In genomic region chr13:31808804-31809420, GRCm38 (mm10) we compare ENCODE assay signal across 9 mouse cellular contexts. TPM values are rescaled to one million over a fixed set of nuclear protein-coding genes. Genes with fewer than 3 reads are reported as not detected.
DNase-seq lines count a peak whose midpoint lies in the region; ATAC-seq and TF ChIP-seq lines count a peak whose summit lies in the region.
"Had no signal": no experiment of that assay in that cellular context is flagged by ENCODE, and none has a peak within 500 bp of the region (broad histone marks: within the 10 kb centered on the region; RNA-seq: fewer than 3 reads in every experiment).

No protein-coding gene starts in this region.

- no peaks in the 10 kb centered on the region for H3K36me3 ChIP-seq in lung, embryonic 15.5 days
- H3K36me3 ChIP-seq in forebrain, embryonic 10.5 days (replicated peaks) = peaks cover 15% of the 10 kb centered on the region; the same call in 1 of the 2 replicates
- no peaks in the 10 kb centered on the region for H3K36me3 ChIP-seq in intestine, postnatal 0 days (ENCODE audit: control insufficient read depth, insufficient read depth)
- H3K36me3 ChIP-seq in neural tube, embryonic 15.5 days = no peaks in the 10 kb centered on the region

- 12% methylated on average over 16 of the region's 16 CpGs for WGBS in lung, embryonic 15.5 days
- WGBS in forebrain, embryonic 10.5 days = 3% methylated on average over 16 of the region's 16 CpGs
- 13% methylated on average over 16 of the region's 16 CpGs for WGBS in intestine, postnatal 0 days
- WGBS in neural tube, embryonic 15.5 days = 4% methylated on average over 16 of the region's 16 CpGs

- H3K4me1 ChIP-seq in lung, embryonic 15.5 days = peaks cover 39% of the 10 kb centered on the region
- peaks cover 63% of the 10 kb centered on the region for H3K4me1 ChIP-seq in forebrain, embryonic 10.5 days
- peaks cover 5% of the 10 kb centered on the region; the same call in 1 of the 2 replicates for H3K4me1 ChIP-seq in intestine, postnatal 0 days (replicated peaks; ENCODE audit: control insufficient read depth, insufficient read depth, low read length)
- H3K4me1 ChIP-seq in neural tube, embryonic 15.5 days = peaks cover 40% of the 10 kb centered on the region

- H3K9ac ChIP-seq in lung, embryonic 15.5 days = peak overlapping the region; percentile 51; the same call in 1 of the 2 replicates
- H3K9ac ChIP-seq in intestine, postnatal 0 days (ENCODE audit: low read depth, low read length) = no peak overlapping the region
- no peak overlapping the region for H3K9ac ChIP-seq in neural tube, embryonic 15.5 days (replicated peaks)

- ATAC-seq in lung, embryonic 15.5 days (ENCODE audit: borderline replicate concordance, extremely low read depth, low FRiP score, low TSS enrichment) = no peak
- no peak for ATAC-seq in intestine, postnatal 0 days
- ATAC-seq in neural tube, embryonic 15.5 days (ENCODE audit: low FRiP score) = no peak

- H3K4me2 ChIP-seq in lung, embryonic 15.5 days = peak overlapping the region; percentile 100
- peak overlapping the region; percentile 98 for H3K4me2 ChIP-seq in intestine, postnatal 0 days (replicated peaks; ENCODE audit: low read depth)
- peak overlapping the region; percentile 74; the same call in 1 of the 2 replicates for H3K4me2 ChIP-seq in neural tube, embryonic 15.5 days

- H3K27ac ChIP-seq in lung, embryonic 15.5 days = no peak overlapping the region
- peak overlapping the region; percentile 88 for H3K27ac ChIP-seq in forebrain, embryonic 10.5 days
- no peak overlapping the region for H3K27ac ChIP-seq in intestine, postnatal 0 days (ENCODE audit: low read depth, low read length)
- peak overlapping the region; percentile 71 for H3K27ac ChIP-seq in neural tube, embryonic 15.5 days (replicated peaks)

- DNase-seq in lung, postnatal 14 days = no peak
- no peak for DNase-seq in forebrain, embryonic 10.5 days (ENCODE audit: extremely low spot score, low spot score)
- no peak for DNase-seq in gastrocnemius, adult 18-20 months (ENCODE audit: low spot score)
- DNase-seq in B cell, adult 2 months = no peak
- no peak for DNase-seq in left cerebral cortex, postnatal 25 days (ENCODE audit: low spot score in 2 of 2)
- DNase-seq: lung, adult 18-20 months had no signal

- H3K9me3 ChIP-seq in lung, embryonic 15.5 days = no peaks in the 10 kb centered on the region
- no peaks in the 10 kb centered on the region for H3K9me3 ChIP-seq in forebrain, embryonic 10.5 days
- no peaks in the 10 kb centered on the region for H3K9me3 ChIP-seq in intestine, postnatal 0 days (ENCODE audit: control insufficient read depth)
- H3K9me3 ChIP-seq in neural tube, embryonic 15.5 days (replicated peaks) = no peaks in the 10 kb centered on the region

- no peak for TF ChIP-seq CTCF in intestine, postnatal 0 days (IDR thresholded peaks at IDR 0.05; ENCODE audit: low read depth)

- intact Hi-C loops in left cerebral cortex, postnatal 25 days (cut with DNase I) = loop anchor here (5.0 kb wide), 1 partner anchor 182 kb away; the partner anchor contains the start of gene Foxf2

- H3K4me3 ChIP-seq in lung, embryonic 15.5 days = peak overlapping the region; percentile 58
- peak overlapping the region; percentile 64 for H3K4me3 ChIP-seq in forebrain, embryonic 10.5 days
- peak overlapping the region; percentile 56 for H3K4me3 ChIP-seq in intestine, postnatal 0 days (ENCODE audit: low read depth, low read length)
- peak overlapping the region; percentile 44 for H3K4me3 ChIP-seq in neural tube, embryonic 15.5 days (replicated peaks)

- peaks cover 92% of the 10 kb centered on the region for H3K27me3 ChIP-seq in lung, embryonic 15.5 days
- peaks cover 100% of the 10 kb centered on the region for H3K27me3 ChIP-seq in forebrain, embryonic 10.5 days (ENCODE audit: poor library complexity, severe bottlenecking)
- peaks cover 93% of the 10 kb centered on the region for H3K27me3 ChIP-seq in intestine, postnatal 0 days (replicated peaks; ENCODE audit: control insufficient read depth, insufficient read depth, low read length)
- H3K27me3 ChIP-seq in neural tube, embryonic 15.5 days (replicated peaks) = peaks cover 75% of the 10 kb centered on the region

RNA-seq across cellular contexts. Expression of gene Foxc1, which starts 2.5 kb away (rescaled TPM):
- 0.47 and 0.53 TPM in 2 replicates for polyA plus RNA-seq in lung, embryonic 15.5 days (2015; fragmentation: Nextera tagmentation; extraction: Ambion mirVana)
- 2.5 and 2.6 TPM in 2 replicates for polyA plus RNA-seq in forebrain, embryonic 10.5 days (2016; fragmentation: Nextera tagmentation; extraction: Ambion mirVana)
- 0.08 and 0.12 TPM in 2 replicates for polyA plus RNA-seq in intestine, postnatal 0 days (2015; fragmentation: Nextera tagmentation; extraction: Ambion mirVana)
- 1.00 and 1.1 TPM in 2 replicates for polyA plus RNA-seq in neural tube, embryonic 15.5 days (2015; fragmentation: Nextera tagmentation; extraction: Ambion mirVana)
- total RNA-seq in gastrocnemius, adult 18-20 months (2021) = under 1 TPM; 0.75 to 0.88 TPM
- total RNA-seq in left cerebral cortex, postnatal 25 days (2021) = 1 to 10 TPM; 5.5 to 6.6 TPM

Comparison
In these comparisons a context has a peak if more than half of its experiments do, and no peak if none do; other contexts are left out.
1. H3K27ac ChIP-seq: peak in forebrain, embryonic 10.5 days (single experiment) and neural tube, embryonic 15.5 days (single experiment); none in lung, embryonic 15.5 days (single experiment) and intestine, postnatal 0 days (single experiment).
2. Peak in every context shown above with its lines, with median percentiles within 50 percentile points of each other: H3K4me2 ChIP-seq and H3K4me3 ChIP-seq.